Mouse (Mus musculus): ENCODE data around the gene Gm12166. TPM values are rescaled to one million over a fixed set of nuclear protein-coding genes. Genes with fewer than 3 reads are reported as not detected.
"Not testable (repeated sequence)": the region's sequence is repeated elsewhere in the genome, so short reads cannot be mapped to it uniquely, and the experiment has no call there.

Gm12166 gene
- 4.3 TPM for polyA plus RNA-seq (2012; fragmentation: generic; extraction: Trizol)

DNA sequence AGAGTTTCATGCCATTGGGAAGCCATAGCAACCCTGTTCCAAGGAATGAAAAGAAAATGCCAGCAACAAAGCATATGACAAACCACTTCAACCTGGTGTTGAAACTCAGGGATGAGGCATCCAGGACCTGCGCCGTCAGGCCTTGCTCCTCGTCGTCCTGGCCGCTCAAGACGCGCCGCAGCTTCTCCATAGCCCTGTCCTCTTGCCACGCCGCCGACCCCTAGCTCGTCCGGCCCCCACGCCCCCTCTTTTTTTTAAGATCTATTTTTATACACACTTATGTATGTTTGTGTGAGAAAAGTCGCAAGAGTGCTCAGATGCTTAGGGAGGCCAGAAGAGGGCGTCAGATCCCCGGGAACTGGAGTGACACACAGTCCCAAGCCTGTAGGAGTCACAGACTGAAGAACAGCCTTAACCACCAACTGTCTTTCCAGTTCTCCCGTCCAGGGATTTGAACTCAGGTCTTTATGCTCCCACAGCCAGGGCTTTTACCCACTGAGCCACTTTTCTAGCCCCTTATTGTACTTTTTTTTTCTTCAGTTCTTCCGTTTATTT is at the start of gene Gm12166:
Gene Gm12166 (minus strand): TSS at position 217 of the 555 bp plus-strand sequence.
- H3K36me3 ChIP-seq (ENCODE audit: control insufficient read depth, insufficient read depth); H3K4me2 ChIP-seq (ENCODE audit: low read depth); H3ac ChIP-seq (ENCODE audit: control insufficient read depth, insufficient read length); H3K27me3 ChIP-seq (ENCODE audit: control insufficient read depth, insufficient read depth, insufficient read length); H3K79me2 ChIP-seq (ENCODE audit: control insufficient read depth, insufficient read depth); H3K4me3 ChIP-seq: not testable (repeated sequence)

DNA sequence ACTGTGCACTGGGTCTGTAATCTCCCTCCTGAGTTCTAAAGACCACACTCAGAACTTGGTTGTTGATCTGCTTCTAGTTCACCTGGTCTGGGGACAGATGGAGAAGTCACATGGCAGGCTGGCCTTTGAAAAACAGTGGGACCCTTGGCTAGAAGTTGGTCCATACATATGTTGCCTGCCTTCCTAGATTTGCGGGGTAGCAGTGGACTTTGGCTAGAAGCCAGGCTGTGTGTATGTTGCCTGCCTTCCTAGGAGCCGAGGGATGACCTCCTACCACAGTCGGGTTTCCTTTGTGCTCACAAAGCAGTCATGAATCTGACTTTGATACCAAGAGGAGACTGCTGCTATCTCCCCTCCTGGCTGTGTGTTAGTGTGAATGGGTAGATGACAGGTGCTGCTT is 44.9 kb upstream of the Gm12166 start:
- TF ChIP-seq SRF (IDR thresholded peaks at IDR 0.05; ENCODE audit: control insufficient read depth, insufficient read length, low read depth) (no peak), POLR2AphosphoS2 (IDR thresholded peaks at IDR 0.05; ENCODE audit: insufficient read length, low read depth) (no peak), TCF3 (IDR thresholded peaks at IDR 0.05; ENCODE audit: insufficient read length, low read depth) (no peak), E2F4 (IDR thresholded peaks at IDR 0.05; ENCODE audit: insufficient read depth) (no peak), TCF12 (IDR thresholded peaks at IDR 0.05; ENCODE audit: insufficient read depth, poor library complexity, severe bottlenecking) (no peak), MYOG (IDR thresholded peaks at IDR 0.05; ENCODE audit: control insufficient read depth in 1 of 3, insufficient read depth in 1 of 3, insufficient read length in 2 of 3, low read depth in 2 of 3) (no peak)
- H3K27me3 ChIP-seq (ENCODE audit: control insufficient read depth, insufficient read depth, insufficient read length): no peaks in the 10 kb centered on the region
- no peaks in the 10 kb centered on the region for H3K79me2 ChIP-seq (ENCODE audit: control insufficient read depth, insufficient read depth)
- H3ac ChIP-seq (ENCODE audit: control insufficient read depth, insufficient read length): no peak overlapping the region
- peaks cover 53% of the 10 kb centered on the region for H3K36me3 ChIP-seq (ENCODE audit: control insufficient read depth, insufficient read depth)
- no peak overlapping the region for H3K4me3 ChIP-seq
- no peak overlapping the region for H3K4me2 ChIP-seq (ENCODE audit: low read depth)

DNA sequence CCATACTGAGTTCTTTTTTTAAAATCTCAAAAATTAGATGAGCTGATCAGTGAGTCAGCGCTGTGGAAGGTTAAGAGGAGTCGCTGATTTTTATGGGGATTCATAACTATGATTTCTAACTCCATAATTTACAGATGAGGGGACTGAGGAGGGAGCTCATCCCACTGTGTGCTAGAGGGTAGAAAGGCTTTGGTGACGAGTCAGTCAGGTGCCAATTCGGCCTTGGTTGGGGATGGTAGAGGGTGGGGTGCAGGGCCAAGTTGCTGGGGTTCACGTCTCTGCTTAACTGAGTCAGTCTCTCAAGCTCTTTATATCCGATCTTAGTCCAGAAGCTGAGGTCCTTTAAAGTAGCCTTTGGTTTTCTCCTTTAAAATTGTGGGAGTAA is 44.1 kb upstream of the Gm12166 start:
- H3K79me2 ChIP-seq (ENCODE audit: control insufficient read depth, insufficient read depth): no peaks in the 10 kb centered on the region
- TF ChIP-seq TCF3 (IDR thresholded peaks at IDR 0.05; ENCODE audit: insufficient read length, low read depth) (no peak), SRF (IDR thresholded peaks at IDR 0.05; ENCODE audit: control insufficient read depth, insufficient read length, low read depth) (no peak)
- no peak overlapping the region for H3K4me3 ChIP-seq
- H3ac ChIP-seq (ENCODE audit: control insufficient read depth, insufficient read length): no peak overlapping the region
- H3K4me2 ChIP-seq (ENCODE audit: low read depth): no peak overlapping the region
- H3K27me3 ChIP-seq (ENCODE audit: control insufficient read depth, insufficient read depth, insufficient read length): no peaks in the 10 kb centered on the region
- H3K36me3 ChIP-seq (ENCODE audit: control insufficient read depth, insufficient read depth): peaks cover 55% of the 10 kb centered on the region

DNA sequence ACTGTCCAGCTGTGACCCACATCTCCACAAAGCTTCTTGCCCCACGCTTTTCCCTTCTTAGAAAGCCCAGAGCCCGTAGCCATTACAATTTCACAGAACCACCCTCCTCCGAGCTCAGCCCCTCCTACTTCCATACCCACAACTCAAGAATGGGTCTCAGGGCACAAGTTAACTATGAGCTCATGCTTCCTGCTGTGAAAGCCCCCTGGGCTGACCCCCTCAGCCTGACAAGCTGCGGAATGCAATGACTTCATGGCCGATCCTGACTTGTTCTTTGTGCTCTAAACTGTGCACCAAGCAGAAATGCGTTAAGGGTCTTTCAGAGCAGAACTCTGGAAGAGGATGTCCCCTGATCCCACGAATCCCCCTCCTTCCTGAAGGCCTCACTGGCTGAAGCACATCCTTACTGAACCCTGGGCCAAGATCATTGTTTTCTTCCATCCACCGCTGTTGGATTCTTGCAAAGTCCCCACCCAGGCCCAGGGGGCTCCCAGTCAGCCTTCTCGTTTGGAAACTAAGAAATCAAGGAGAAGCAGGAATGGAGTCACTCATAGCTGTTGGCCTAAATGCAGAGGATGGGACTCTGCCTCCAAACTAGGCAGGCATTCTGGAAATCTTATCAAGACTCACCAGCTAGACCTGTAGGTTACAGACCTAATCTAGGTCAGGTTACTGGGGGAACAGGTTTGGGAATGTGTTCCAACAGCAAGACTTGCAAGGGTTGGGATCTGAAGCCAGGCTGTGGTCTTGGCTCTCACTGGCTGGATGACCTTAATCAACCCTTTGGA is 43.5 kb upstream of the Gm12166 start:
- Histone ChIP-seq H3K79me2 (ENCODE audit: control insufficient read depth, insufficient read depth) (no peaks in the 10 kb centered on the region), H3K4me3 (no peak overlapping the region), H3K36me3 (ENCODE audit: control insufficient read depth, insufficient read depth) (peaks cover 54% of the 10 kb centered on the region), H3K4me2 (ENCODE audit: low read depth) (no peak overlapping the region), H3K27me3 (ENCODE audit: control insufficient read depth, insufficient read depth, insufficient read length) (no peaks in the 10 kb centered on the region), H3ac (ENCODE audit: control insufficient read depth, insufficient read length) (no peak overlapping the region)
- TF ChIP-seq USF1 (IDR thresholded peaks at IDR 0.05; ENCODE audit: low read depth) (no peak), TCF12 (IDR thresholded peaks at IDR 0.05; ENCODE audit: insufficient read depth, poor library complexity, severe bottlenecking) (no peak), CEBPB (IDR thresholded peaks at IDR 0.05; ENCODE audit: insufficient read depth, poor library complexity, severe bottlenecking) (no peak), MYOG (IDR thresholded peaks at IDR 0.05; ENCODE audit: control insufficient read depth in 1 of 3, insufficient read depth in 1 of 3, insufficient read length in 2 of 3, low read depth in 2 of 3) (no peak), POLR2AphosphoS2 (IDR thresholded peaks at IDR 0.05; ENCODE audit: insufficient read length, low read depth) (no peak), REST (IDR thresholded peaks at IDR 0.05; ENCODE audit: insufficient read depth, insufficient read length) (no peak), E2F4 (IDR thresholded peaks at IDR 0.05; ENCODE audit: insufficient read depth) (no peak), MAX (IDR thresholded peaks at IDR 0.05; ENCODE audit: low read depth) (no peak), POLR2A (IDR thresholded peaks at IDR 0.05; ENCODE audit: insufficient read length, low read depth) (no peak)

DNA sequence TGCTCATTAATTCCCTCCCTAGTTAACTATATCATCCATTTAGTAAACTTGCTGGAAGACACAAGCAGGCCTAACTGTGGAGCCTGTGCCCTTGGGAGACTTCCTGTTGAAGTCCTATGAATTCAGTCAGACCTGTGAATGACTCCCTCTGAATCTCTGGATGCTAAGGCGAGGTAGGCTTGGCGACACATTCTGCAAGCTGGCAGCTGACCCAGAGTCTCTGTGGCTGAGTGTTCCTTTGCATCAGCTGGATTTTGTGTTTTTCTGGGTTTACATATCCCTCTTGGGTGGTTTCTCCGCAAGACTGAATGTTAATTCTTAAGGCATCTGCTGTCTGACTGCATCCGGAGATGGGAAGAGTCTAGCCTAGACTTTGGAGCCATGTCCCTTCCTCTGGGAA is 40.0 kb upstream of the Gm12166 start:
- Histone ChIP-seq H3K79me2 (ENCODE audit: control insufficient read depth, insufficient read depth) (peaks cover 23% of the 10 kb centered on the region), H3K4me2 (ENCODE audit: low read depth) (no peak overlapping the region), H3K36me3 (ENCODE audit: control insufficient read depth, insufficient read depth) (peaks cover 31% of the 10 kb centered on the region), H3K4me3 (no peak overlapping the region), H3K27me3 (ENCODE audit: control insufficient read depth, insufficient read depth, insufficient read length) (no peaks in the 10 kb centered on the region), H3ac (ENCODE audit: control insufficient read depth, insufficient read length) (no peak overlapping the region)
- TF ChIP-seq MYOD1 (IDR thresholded peaks at IDR 0.05; ENCODE audit: control insufficient read depth in 1 of 3, insufficient read length in 2 of 3, low read depth in 2 of 3): no peak
- TF ChIP-seq USF1 (IDR thresholded peaks at IDR 0.05; ENCODE audit: low read depth): no peak
- TF ChIP-seq MYOG (IDR thresholded peaks at IDR 0.05; ENCODE audit: control insufficient read depth in 1 of 3, insufficient read depth in 1 of 3, insufficient read length in 2 of 3, low read depth in 2 of 3): no peak
- TF ChIP-seq POLR2AphosphoS2 (IDR thresholded peaks at IDR 0.05; ENCODE audit: insufficient read length, low read depth): no peak
- TF ChIP-seq TCF12 (IDR thresholded peaks at IDR 0.05; ENCODE audit: insufficient read depth, poor library complexity, severe bottlenecking): no peak
- no peak for TF ChIP-seq REST (IDR thresholded peaks at IDR 0.05; ENCODE audit: insufficient read depth, insufficient read length)
- TF ChIP-seq TCF3 (IDR thresholded peaks at IDR 0.05; ENCODE audit: insufficient read length, low read depth): no peak
- no peak for TF ChIP-seq SRF (IDR thresholded peaks at IDR 0.05; ENCODE audit: control insufficient read depth, insufficient read length, low read depth)
- TF ChIP-seq CEBPB (IDR thresholded peaks at IDR 0.05; ENCODE audit: insufficient read depth, poor library complexity, severe bottlenecking): no peak
